Mouse (Mus musculus) cerebellum, adult 9-10 months (tissue): ENCODE results near the gene Zfp800.

Experiments
- DNase-seq: peaks from one replicate; pipeline ENCODE4 v3.0.0; 2022

Gene Zfp800

DNA sequence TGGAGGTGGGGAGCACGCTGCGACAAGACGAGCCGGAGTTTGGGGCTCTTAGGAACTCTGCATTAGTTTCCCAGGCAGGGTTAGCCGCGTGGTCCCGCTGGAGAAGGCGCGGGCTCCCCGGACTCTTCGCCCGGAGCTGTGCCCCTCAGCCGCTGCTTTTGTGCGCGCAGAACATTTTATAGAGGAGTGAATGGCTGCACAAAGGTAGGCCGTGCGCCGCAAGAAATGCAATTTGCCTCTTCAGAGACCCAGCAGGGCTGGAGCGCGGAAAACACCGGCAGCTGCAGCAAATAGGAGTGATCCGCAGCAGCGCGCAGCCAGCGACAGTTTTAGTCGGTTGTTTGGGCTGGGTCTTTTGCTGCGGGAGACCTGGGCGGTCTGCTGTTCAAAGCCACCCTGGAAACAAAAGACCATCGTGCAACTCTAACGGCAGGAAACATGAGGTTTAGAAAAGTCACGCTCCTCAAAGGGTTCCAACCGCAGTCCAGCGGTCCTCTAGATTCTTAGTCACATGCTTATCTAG, at the start of gene Zfp800:
Gene Zfp800, minus strand, starts transcription at position 325 of the 523 bp plus-strand sequence.
- DNase-seq, result no peak

DNA sequence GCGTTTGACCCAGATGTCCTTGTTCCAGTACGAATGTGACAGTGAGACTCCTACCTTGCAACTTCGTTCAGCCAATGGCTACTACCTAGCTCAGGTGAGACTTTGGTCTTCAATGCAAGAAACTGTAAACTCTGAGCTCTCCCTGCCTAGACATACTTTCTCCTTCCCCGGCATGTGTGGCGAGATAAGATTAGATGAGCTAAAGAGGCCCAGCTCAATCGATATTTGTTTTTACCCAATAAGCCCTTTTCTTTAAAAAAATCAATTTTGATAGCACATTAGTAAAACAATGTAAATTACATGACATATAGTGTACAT, 33.7 kb upstream of the Zfp800 start:
- no peak for DNase-seq

DNA sequence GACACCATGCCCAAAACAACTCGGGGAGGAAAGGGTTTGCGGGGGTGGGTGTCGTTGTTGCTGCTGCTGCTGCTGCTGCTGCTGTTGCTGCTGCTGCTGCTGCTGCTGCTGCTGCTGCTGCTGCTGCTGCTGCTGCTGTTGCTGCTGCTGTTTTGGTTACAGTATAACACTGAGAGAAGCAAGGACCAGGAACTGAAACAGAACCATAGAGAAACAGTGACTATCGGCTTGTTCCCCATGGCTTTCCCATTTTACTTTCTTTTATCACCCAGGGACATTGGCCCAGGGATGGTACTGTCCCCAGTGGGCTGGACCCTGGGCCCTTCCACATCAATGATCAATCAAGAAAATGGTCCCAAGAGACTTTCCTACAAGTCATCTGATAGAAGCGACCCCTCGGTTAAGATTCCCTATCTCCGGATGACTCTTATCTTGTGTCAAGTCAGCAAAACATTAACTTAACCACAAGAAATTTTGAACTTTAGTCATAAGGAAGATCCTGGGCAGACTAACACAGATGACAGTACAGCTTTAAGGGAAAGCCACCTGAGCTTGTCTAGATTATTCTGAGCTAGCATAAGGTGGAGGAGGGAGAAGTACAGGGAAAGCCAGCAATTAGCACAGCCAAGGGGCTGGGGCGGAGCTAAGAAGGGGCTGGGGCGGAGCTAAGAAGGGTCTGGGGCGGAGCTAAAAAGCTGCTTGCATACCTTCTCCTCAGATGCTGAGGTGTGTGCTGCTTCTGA, 33.2 kb upstream of the Zfp800 start:
- DNase-seq, result peak; percentile 18

DNA sequence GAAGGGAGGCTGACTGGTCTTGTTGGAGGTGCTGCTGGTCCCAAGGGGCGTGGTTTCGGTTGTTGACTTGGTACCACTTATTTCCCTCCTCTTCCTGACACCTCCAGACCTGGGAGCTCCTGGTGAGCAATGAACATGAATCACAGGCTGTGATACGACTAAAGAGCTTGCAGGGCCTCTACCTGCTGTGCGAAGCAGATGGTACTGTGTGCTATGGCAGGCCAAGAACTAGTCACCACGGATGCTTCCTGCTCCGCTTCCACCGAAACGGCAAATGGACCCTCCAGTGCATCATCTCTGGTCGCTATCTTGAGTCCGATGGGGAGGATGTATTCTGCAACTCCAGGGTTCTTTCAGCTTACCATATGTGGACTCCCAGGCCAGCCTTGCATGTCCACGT, 32.1 kb upstream of the Zfp800 start:
- peak; percentile 58 for DNase-seq

DNA sequence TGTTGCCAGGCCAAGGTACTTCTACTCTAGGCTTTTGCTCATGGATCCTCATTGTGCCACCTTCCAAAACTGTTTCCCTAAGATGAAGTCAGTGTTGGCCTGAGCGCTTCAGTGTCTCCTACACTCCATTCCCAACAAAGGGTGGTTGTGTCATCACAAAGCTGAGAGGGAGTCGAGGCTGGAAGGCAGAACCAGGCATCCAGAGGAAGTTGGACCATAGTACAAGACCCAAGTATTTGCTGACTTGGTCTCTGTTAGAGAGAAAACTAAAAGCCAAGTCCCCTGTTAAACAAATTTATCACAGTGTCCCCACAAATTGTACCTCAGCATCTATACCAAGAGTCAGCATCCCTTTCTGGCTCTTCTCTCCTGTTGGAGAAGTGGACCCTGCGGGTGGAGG, 30.5 kb upstream of the Zfp800 start, which contains the start of gene Gcc1:
Gene Gcc1, minus strand, starts transcription at position 101 of the 400 bp plus-strand sequence.
- DNase-seq, result no peak

DNA sequence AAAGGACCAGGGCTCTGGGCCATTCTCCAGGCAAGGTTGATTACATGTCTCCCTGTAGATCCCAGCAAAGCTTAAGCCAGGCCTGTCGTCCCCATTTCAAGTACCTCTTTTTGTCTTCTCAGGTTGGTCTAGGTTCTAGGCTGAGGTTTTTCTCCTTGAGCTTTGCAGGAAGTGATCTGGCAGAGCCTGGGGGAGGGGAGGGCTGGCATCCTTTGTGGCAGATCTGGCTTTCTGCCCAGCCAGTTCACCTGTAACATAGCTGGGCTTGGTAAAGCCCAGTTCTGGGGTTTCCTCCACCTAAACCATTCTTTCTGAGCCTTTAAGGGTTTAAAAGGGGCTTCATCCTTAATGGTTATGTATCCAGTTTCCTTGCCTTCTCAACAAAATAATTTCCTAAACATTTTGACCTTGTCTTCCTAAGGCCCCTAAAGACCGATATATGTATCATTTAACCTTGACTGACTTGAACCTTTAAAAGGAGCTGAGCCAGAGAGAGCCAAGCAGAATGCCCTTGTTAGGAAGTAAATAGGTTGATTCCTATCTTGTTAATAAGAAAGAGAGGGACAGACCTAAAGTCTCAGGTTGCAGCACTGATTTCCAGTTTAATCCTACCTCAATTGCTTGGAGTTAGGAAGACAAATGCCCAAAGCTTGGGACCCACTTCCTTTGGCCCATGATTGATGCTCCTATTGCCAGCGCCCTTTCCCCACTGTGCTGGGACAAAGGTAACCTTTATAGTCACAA, 29.5 kb upstream of the Zfp800 start, which contains the start of gene Fscn3:
Gene Fscn3, plus strand, starts transcription at position 694 of the 744 bp plus-strand sequence.
- peak; percentile 51 for DNase-seq

DNA sequence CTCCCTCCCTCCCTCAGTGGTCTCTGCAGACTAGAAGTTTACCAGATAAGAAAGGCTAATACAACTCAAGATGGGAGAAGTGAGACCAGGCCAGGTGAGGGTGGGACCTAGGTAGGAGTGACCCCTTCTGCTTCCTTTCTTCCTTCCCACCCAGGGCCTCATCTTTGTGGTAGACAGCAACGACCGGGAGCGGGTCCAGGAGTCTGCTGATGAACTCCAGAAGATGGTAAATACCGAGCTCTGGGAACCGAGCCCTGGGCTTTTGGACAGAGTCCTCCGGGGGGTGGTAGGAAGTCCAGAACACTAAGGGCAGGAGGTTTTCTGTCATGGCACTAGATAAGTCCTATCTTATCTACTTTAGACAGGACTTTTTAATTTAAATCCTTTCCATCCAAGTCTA, 27.2 kb upstream of the Zfp800 start:
- peak; percentile 45 for DNase-seq

DNA sequence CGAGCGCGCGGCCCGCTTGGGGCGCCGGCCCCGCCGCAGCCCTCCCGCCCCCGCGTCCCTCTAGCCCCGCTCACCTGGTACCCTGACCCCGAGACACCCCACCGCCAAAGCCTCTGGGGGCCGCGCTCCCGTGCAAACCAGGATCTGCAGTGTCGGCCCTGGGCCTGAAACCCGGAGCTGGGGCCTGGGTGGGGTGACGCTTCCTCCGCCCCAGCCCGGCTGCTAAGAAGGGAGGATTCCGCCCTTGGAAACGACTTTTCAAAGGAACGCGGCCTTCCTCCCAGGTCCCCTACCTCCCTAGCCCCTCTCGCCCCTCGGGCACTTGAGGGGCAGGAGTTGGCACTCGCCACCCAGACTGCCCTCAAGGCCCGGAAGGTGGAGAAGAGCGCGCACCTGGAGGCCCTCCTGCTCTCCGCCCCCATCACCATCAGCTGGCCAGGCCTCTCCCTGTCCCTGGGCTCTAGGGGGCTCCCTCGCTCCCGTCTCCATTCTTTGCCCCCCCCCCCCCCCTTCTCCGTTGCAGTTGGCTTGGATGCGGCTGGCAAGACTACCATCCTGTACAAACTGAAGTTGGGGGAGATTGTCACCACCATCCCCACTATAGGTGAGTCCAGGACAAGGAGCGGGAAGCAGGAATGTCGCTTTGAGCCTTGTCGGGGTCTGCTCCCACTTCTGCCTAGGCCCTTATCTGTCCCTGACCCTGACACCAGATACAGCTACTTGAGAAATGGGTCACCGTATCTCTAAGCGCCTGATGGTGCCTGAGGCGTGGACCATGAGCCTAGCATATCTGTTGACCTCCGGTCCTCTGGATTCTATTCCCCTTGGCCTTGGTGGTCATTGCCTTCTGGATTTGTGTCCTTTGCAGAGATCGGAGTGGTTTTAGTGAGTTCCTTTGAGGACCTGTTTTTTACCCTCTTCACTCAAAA, 26.2 kb upstream of the Zfp800 start:
- DNase-seq, result peak; percentile 73

DNA sequence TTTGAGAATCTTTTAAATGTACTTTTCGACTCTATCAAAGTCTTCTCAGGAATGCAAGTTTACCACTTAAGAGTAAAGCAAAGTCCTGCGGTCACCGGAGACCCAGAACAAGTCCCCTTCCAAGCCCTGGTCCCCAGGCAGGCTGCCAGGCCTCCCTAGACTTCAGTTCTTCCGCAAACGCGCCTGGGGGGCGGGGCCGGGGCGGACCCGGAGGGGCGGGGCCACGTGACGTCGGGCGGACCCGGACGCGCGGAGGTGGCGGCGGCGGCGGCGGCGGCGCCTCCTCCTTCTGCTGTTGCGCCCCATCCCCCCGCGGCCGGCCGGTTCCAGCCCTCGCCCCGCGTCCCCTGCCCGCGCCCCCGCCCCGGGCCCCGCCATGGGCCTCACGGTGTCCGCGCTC, 25.5 kb upstream of the Zfp800 start, which contains the start of gene Arf5:
Gene Arf5, plus strand, starts transcription at position 248 of the 400 bp plus-strand sequence.
- peak; percentile 92 for DNase-seq

DNA sequence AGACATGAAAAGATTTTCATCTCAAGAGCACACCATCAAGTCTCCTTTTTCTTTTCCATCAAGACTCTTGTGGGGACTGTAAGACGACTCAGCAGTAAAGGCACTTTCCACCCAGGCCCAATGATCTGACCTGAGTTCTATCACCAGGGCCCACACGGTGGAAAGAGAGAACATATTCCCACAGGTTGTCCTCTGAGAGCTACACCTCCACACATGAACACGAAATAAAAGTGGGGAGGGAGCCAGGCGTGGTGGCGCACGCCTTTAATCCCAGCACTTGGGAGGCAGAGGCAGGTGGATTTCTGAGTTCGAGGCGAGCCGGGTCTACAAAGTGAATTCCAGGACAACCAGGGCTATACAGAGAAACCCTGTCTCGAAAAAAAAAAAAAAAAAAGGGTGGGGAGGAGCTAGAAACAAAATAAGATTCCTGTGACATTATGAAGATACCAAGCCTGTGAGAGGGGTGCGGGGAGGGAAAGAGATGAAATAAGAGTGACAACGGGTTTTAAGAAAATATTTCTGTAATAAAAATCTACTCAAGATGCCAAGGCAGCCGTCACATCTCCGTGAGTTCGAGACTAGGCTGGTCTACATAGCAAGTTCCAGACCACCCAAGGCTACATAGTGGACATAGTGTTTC, 25.0 kb upstream of the Zfp800 start:
- DNase-seq, result peak; percentile 53

DNA sequence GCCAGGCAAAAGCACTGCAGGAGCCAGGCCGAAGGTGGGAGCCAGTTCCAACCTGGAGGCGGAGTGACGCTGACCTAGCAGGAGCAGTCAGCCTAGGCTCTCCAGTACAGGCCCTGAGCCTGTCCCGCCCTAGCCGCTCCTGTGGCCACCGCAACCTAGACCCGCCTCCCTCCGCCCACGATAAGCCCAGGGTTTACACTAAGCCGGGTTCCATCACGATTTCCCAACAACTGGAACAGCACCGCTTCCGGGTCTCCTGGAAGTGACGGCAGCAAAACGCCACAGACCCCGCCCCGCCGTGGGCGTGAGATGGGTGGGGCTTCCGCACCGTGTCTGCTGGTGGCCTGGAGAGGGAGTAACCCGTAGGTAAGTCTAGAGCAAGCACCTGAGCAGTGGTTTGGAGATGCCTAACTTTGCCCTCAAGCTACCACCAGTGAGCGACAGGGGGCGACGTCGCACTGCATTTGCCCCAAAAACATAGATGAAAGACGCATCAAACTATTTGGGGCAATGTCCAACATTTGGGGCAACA, 23.7 kb upstream of the Zfp800 start:
- DNase-seq, result peak; percentile 94

DNA sequence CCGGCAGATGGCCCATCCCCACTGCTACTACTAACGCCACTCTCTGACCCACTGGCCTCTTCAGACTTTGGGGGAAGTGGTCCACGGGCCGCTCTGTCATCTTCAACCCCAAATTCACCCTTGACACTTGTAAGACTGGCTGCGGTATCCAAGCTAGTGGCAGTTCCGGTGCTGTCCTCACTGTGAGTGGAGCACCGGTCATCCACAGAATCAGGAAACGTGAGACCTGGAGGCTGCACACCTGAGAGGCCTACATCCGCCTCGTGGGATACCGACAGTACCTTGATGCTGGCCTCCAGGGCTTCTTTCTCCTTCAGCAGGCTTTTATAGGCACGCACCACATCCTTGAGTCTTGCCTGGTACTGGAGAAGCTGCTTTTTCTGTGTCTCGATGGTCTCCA, 23.1 kb upstream of the Zfp800 start:
- DNase-seq, result peak; percentile 44

DNA sequence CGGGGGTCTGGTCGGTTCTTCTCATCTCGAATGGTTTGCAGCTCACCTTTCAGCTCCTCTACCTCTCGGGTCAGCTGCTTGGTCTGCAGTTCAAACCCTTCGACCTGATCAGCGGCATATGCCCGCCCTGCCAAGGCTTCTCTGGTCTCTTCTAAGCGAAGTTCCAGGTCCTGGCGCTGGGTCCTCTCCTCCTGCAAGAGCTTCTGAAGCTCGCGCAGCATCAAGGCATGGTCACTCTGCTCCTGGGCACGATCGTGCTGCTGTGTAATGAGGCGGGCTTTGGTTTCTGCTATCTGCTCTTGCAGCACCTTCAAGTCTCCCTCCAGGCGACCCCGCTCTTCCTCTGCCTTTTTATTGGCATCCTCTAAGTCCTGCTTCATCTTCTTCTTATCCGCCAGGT, 22.6 kb upstream of the Zfp800 start:
- no peak for DNase-seq

DNA sequence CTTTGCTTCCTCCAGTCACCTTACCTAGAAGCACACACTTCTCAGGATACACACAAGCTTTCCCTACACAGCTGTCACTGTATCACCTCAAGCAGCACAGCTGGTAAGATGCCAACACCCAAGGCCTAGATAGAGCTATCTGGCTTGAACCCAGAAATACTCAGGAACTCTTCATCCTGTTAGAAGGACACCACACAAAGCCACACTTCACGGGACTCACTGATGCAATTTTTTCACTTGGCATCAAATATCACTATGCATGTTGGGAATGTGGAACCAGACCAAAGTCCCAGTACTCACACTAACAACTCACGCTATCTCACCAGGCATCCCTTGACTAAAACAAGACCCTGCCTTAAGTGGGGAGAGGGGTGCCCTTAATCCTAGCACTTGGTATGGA, 21.9 kb upstream of the Zfp800 start:
- DNase-seq, result peak; percentile 59

DNA sequence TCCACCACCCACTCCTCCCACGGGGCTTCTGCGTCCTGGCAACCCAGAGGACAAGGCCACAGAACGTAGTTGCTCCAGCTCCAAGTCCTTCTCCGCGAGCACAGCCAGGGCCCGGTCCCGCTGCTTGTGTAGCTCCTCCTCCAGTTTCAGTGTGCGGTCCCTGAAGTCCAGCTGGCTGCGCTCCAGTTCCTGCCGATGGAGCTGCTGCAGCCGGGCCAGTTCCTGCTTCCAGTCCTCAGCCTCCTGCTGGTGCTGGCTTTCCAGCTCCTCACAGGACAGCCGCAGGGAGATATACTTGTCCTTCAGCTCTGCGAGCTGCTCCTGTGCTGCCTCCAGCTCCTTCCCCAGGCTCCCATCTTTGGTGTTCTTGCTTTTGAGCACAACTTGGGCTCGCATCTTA, 20.6 kb upstream of the Zfp800 start:
- DNase-seq, result peak; percentile 88

DNA sequence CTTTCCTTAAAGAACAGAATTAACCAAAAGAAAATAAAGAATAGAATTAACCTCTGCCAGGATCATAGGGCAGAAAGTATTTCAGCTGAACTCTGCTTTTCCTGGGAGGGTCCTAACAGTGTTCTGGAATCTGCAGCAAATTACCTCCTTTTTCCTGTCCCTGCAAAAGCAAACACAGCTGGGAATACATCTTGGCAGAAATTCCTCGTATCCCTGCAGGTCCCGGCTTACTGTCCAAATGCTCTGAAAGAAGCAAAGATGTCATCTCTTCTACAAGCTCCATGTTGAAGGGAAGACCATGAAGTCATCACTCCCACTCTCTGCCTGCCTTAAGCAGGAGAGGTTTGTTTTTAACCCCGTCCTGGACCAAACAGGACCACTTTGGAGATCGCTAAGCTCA, 19.2 kb upstream of the Zfp800 start:
- no peak for DNase-seq

DNA sequence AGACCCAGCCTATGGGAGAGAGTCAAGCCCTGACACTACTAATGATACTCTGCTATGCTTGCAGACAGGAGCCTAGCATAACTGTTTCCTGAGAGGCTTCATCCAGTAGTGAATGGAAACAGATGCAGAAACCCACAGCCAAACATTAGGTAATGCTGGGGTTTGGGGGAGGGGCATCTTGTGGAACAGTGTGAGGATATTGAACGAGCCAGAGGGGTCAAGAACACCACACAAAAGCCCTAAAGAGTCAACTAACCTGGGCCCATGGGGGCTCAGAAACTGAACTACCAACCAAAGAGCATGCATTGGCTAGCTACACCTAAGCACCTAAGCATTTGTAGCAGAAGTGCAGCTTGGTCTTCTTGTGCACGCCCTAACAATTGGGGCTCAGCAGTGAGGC, 13.4 kb upstream of the Zfp800 start:
- no peak for DNase-seq

DNA sequence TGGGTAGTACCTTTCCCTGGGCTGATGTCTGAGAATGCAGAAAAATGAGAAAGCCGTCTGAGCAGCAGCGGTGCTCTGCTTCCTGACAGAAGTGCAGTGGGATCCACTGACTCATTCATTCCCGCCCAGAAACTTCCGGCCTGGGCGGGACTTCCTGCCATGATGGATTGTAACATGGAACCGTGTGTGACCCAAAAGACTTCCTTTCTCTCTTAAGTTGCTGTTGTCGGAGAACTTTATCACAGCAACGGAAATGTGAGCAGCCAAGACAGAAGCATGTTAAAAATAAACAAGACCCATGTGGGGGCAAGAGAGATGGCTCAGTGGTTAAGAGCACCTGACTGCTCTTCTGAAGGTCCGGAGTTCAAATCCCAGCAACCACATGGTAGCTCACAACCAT, 12.2 kb upstream of the Zfp800 start:
- DNase-seq, result no peak

DNA sequence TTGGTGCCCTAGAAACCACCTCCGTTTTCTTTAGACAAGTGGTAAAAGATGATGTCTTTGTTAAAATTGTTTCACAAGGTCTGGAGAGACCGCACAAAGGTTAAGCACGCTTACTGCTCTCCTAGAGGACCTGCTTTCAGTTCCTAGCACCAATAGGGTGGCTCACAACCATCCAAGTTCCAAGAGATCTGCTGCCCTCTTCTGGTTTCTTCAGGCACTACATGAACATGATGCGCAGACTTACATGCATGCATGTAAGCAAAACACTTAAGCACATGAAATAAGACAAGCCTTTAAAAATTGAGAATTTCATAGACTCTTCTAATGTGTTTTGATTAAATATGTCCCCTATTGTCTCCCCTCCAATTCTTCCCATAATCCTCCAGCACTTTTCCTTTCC, 2.0 kb upstream of the Zfp800 start:
- no peak for DNase-seq

DNA sequence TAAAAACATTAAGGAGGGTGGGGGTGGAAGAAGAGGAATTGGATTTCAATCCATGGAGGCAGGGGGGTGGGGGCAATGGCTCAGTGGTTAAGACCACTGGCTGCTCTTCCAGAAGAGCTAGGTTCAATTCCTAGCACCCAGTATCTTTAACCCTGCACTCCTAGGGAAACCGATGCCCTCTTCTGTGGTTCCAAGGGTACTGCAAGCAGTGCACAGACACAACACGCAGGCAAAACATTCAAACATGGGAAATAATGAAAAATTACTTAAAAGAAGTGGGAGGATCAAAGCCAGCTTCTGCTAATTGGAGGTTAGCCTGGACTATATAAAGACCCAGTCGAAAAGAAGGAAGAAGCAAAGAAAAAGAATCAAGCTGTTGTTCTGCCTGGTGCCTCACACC, 921 bp upstream of the Zfp800 start:
- no peak for DNase-seq

DNA sequence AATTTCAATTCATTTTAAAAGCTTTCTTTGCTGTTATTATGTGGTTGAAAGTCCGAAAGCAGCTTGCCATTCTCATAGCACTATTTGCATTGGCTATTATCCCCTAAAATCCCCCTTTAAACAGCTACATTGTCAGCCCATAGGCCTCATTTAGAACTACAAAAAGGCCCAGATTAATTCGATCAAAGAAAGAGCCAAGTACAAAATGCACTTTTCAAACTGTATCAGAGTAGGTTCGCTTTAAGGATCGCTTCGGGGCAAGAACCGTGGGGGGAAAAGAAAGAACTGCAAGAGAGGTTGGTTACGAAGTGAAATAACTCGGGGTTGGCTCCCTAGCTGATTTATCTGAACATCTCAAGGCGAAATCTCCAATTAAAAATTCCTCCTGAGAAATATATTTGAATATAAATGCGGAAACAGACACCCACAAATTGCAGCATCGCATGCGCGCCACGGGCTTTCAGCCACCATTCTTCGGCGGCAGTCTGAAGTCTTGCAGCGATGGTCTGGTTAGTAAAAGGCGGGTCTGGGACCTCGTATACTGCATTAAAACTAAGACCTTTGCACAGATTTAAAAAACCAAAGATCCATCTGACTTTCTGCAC, 850 bp downstream of the Zfp800 start:
- DNase-seq, result no peak
